Mouse (Mus musculus) gastrocnemius, adult 8-10 months (tissue): ENCODE measurements around the gene Rhbdd1. TPM values are rescaled to one million over a fixed set of nuclear protein-coding genes. Genes with fewer than 3 reads are reported as not detected.

Experiments
- DNase-seq, 2 experiments: peaks; one replicate each; pipeline ENCODE4 v3.0.0; 2022; ENCODE audit warnings: low spot score in 2 of 2
- microRNA-seq: library from miRNA; unstranded; fragments of <30 nt; microRNA quantifications from one replicate; pipeline ENCODE4 v1.2.0, GENCODE M21; 2022
- total RNA-seq, 4 experiments: library from RNA; stranded (reverse); gene quantifications; 2 replicates each; pipeline ENCODE4 v1.2.4; 2022

Gene Rhbdd1
- total RNA-seq, 4 experiments from 2014 or later: 7.6 to 8.7 (median 8.0) TPM

GRCm38 (mm10) chr1:82479696-82480487 is 163.6 kb downstream of the Rhbdd1 start:
- no peak for DNase-seq

GRCm38 (mm10) chr1:82482371-82482770 is 166.1 kb downstream of the Rhbdd1 start:
- no peak for DNase-seq

- DNase-seq: no peak
Observed at GRCm38 (mm10) chr1:82486371-82486770, 170.1 kb downstream of the Rhbdd1 start.

GRCm38 (mm10) chr1:82491954-82492353 is 175.7 kb downstream of the Rhbdd1 start:
- no peak for DNase-seq

Small RNAs within 50 kb of the gene (microRNA-seq; reads per million reads assigned to microRNA genes)
- not detected for gene Gm22112

Other genes starting within 250 kb of the Rhbdd1 start
- not detected for gene Gm9747, start 83.3 kb upstream of the Rhbdd1 start, total RNA-seq
- 10 to 100 TPM; 23.3 to 46.6 (median 44.6) TPM for gene Irs1, start 25.0 kb upstream of the Rhbdd1 start, total RNA-seq